Mouse (Mus musculus) frontal cortex, postnatal 25 days (tissue): ENCODE data around the gene Stambpl1.

ENCODE experiments used
- DNase-seq, 2 experiments: peaks; one replicate each; pipeline ENCODE4 v3.0.0; 2022; ENCODE audit warnings: low spot score in 2 of 2

The Stambpl1 gene

GRCm38 (mm10) chr19:34284383-34284782, 92.4 kb downstream of the Stambpl1 start:
- DNase-seq: no peak

GRCm38 (mm10) chr19:34284826-34285225, 92.8 kb downstream of the Stambpl1 start:
- DNase-seq: no peak

GRCm38 (mm10) chr19:34287221-34287620, 95.2 kb downstream of the Stambpl1 start:
- DNase-seq: no peak

GRCm38 (mm10) chr19:34287656-34288415, 95.8 kb downstream of the Stambpl1 start:
- no peak for DNase-seq

GRCm38 (mm10) chr19:34288696-34289095, 96.7 kb downstream of the Stambpl1 start:
- no peak for DNase-seq
